Mouse (Mus musculus) CH12.LX (cell line): Measurements from ENCODE around the gene Gm20594. TPM values are rescaled to one million over a fixed set of nuclear protein-coding genes. Genes with fewer than 3 reads are reported as not detected.

Experiments
- DNase-seq: peaks from one replicate; pipeline ENCODE4 v3.0.0-alpha.2; 2013; ENCODE audit errors: extremely low read depth
- H3K27ac ChIP-seq: 2 replicates; pipeline ENCODE4 v1.5.1; 2012; ENCODE audit warnings: low read depth, mild to moderate bottlenecking, control low read depth, moderate library complexity; ENCODE audit not compliant: insufficient read depth
- H3K27me3 ChIP-seq: replicated peaks from 2 replicates; pipeline ENCODE3; 2012; ENCODE audit warnings: inconsistent platforms
- H3K36me3 ChIP-seq, 2 experiments: replicated peaks in 1 of 2; 2 replicates each; pipeline versions ENCODE3 to v1.6.1; 2012; ENCODE audit warnings: inconsistent platforms in 1 of 2, low read length in 1 of 2, mild to moderate bottlenecking in 1 of 2, mixed read lengths in 1 of 2, moderate library complexity in 1 of 2; ENCODE audit not compliant: control insufficient read depth in 1 of 2, insufficient read depth in 1 of 2
- H3K4me1 ChIP-seq, 2 experiments: 2 replicates each; pipeline ENCODE4 v1.6.1; 2012; ENCODE audit warnings: inconsistent platforms in 1 of 2, moderate library complexity in 1 of 2; ENCODE audit not compliant: insufficient read depth in 2 of 2, control insufficient read depth in 1 of 2
- H3K4me2 ChIP-seq: 2 replicates; pipeline ENCODE4 v1.6.1; 2012; ENCODE audit warnings: low read depth, mild to moderate bottlenecking, control low read depth; ENCODE audit not compliant: poor library complexity, insufficient read depth, severe bottlenecking
- H3K4me3 ChIP-seq, 3 experiments: fragments of 150-350 bp in 1 of 3; sonication (generic) in 1 of 3; replicated peaks in 1 of 3; 2 replicates each; pipeline versions ENCODE3 to v1.5.1; 2011 to 2012; ENCODE audit warnings: low read depth in 2 of 3, low read length in 2 of 3, mild to moderate bottlenecking in 2 of 3, moderate library complexity in 2 of 3, control low read depth in 1 of 3, improper control_type of control experiment in 1 of 3, inconsistent platforms in 1 of 3, mixed read lengths in 1 of 3; ENCODE audit not compliant: poor library complexity in 1 of 3
- H3K79me2 ChIP-seq: replicated peaks from 2 replicates; pipeline ENCODE4 v1.6.1; 2012; ENCODE audit warnings: mild to moderate bottlenecking, moderate library complexity; ENCODE audit not compliant: control insufficient read depth, poor library complexity, insufficient read depth, severe bottlenecking; ENCODE audit errors: extremely low read depth
- H3K9ac ChIP-seq: 2 replicates; pipeline ENCODE4 v1.6.1; 2012; ENCODE audit warnings: low read depth, mild to moderate bottlenecking, control low read depth, moderate library complexity; ENCODE audit not compliant: insufficient read depth
- H3K9me3 ChIP-seq: replicated peaks from 2 replicates; pipeline ENCODE3; 2012; ENCODE audit warnings: low read length, inconsistent platforms, mixed read lengths
- BHLHE40 ChIP-seq: IDR thresholded peaks from 2 replicates; pipeline ENCODE4 v1.6.1; 2011; ENCODE audit warnings: mild to moderate bottlenecking, low read depth, low read length, improper control_type of control experiment
- CHD1 ChIP-seq: IDR thresholded peaks from 2 replicates; pipeline ENCODE4 v1.6.1; 2012; ENCODE audit warnings: low read depth, low read length, improper control_type of control experiment, inconsistent platforms
- ELF1 ChIP-seq: IDR thresholded peaks from 2 replicates; pipeline ENCODE4 v1.6.1; 2014; ENCODE audit warnings: low read depth, mild to moderate bottlenecking, inconsistent platforms, low read length, improper control_type of control experiment
- EP300 ChIP-seq: IDR thresholded peaks from 2 replicates; pipeline ENCODE4 v1.6.1; 2011; ENCODE audit warnings: low read length, improper control_type of control experiment
- ETS1 ChIP-seq: conservative IDR thresholded peaks from 2 replicates; pipeline ENCODE4 v1.6.1; 2012; ENCODE audit warnings: low read depth, mild to moderate bottlenecking, inconsistent platforms, low read length, improper control_type of control experiment, moderate library complexity
- GABPA ChIP-seq: IDR thresholded peaks from 2 replicates; pipeline ENCODE4 v1.6.1; 2012; ENCODE audit warnings: low read depth, low read length, improper control_type of control experiment, inconsistent platforms; ENCODE audit not compliant: insufficient replicate concordance
- IRF4 ChIP-seq: IDR thresholded peaks from 2 replicates; pipeline ENCODE4 v1.6.1; 2014; ENCODE audit warnings: low read depth, mild to moderate bottlenecking, inconsistent platforms, low read length, improper control_type of control experiment
- JUND ChIP-seq: conservative IDR thresholded peaks from 2 replicates; pipeline ENCODE4 v1.6.1; 2011; ENCODE audit warnings: low read depth, low read length, improper control_type of control experiment
- MAFK ChIP-seq: IDR thresholded peaks from 2 replicates; pipeline ENCODE4 v1.6.1; 2011; ENCODE audit warnings: low read length, improper control_type of control experiment; ENCODE audit not compliant: insufficient replicate concordance
- MAX ChIP-seq: IDR thresholded peaks from 2 replicates; pipeline ENCODE4 v1.6.1; 2011; ENCODE audit warnings: low read length, improper control_type of control experiment
- MAZ ChIP-seq: IDR thresholded peaks from 2 replicates; pipeline ENCODE4 v1.6.1; 2012; ENCODE audit warnings: low read depth, mild to moderate bottlenecking, inconsistent platforms, low read length, improper control_type of control experiment, moderate library complexity
- MEF2A ChIP-seq: IDR thresholded peaks from 2 replicates; pipeline ENCODE4 v1.6.1; 2014; ENCODE audit warnings: low read depth, mild to moderate bottlenecking, inconsistent platforms, low read length, improper control_type of control experiment, borderline replicate concordance
- MXI1 ChIP-seq: IDR thresholded peaks from 2 replicates; pipeline ENCODE4 v1.6.1; 2011; ENCODE audit warnings: mild to moderate bottlenecking, low read depth, low read length, improper control_type of control experiment
- MYC ChIP-seq: IDR thresholded peaks from 2 replicates; pipeline ENCODE4 v1.6.1; 2011; ENCODE audit warnings: low read depth, mild to moderate bottlenecking, improper control_type of control experiment, low read length
- NRF1 ChIP-seq: IDR thresholded peaks from 2 replicates; pipeline ENCODE4 v1.6.1; 2014; ENCODE audit warnings: low read depth, mild to moderate bottlenecking, inconsistent platforms, low read length, improper control_type of control experiment, moderate library complexity
- PAX5 ChIP-seq: IDR thresholded peaks from 2 replicates; pipeline ENCODE4 v1.6.1; 2012; ENCODE audit warnings: low read length, inconsistent platforms, mixed read lengths
- POLR2A ChIP-seq: IDR thresholded peaks from 2 replicates; pipeline ENCODE4 v1.6.1; 2011; ENCODE audit warnings: low read depth, mild to moderate bottlenecking, improper control_type of control experiment, low read length
- POLR2AphosphoS2 ChIP-seq: IDR thresholded peaks from 2 replicates; pipeline ENCODE4 v1.6.1; 2011; ENCODE audit warnings: low read depth, low read length, improper control_type of control experiment
- RAD21 ChIP-seq: IDR thresholded peaks from 2 replicates; pipeline ENCODE4 v1.6.1; 2011; ENCODE audit warnings: low read depth, mild to moderate bottlenecking, low read length, improper control_type of control experiment, moderate library complexity
- SIN3A ChIP-seq: IDR thresholded peaks from 2 replicates; pipeline ENCODE4 v1.6.1; 2012; ENCODE audit warnings: low read length, improper control_type of control experiment, inconsistent platforms
- SMC3 ChIP-seq: IDR thresholded peaks from 2 replicates; pipeline ENCODE4 v1.6.1; 2011; ENCODE audit warnings: low read depth, low read length, improper control_type of control experiment
- TBP ChIP-seq: conservative IDR thresholded peaks from 2 replicates; pipeline ENCODE4 v1.6.1; 2011; ENCODE audit warnings: low read depth, low read length, improper control_type of control experiment
- TCF12 ChIP-seq: IDR thresholded peaks from 2 replicates; pipeline ENCODE4 v1.6.1; 2014; ENCODE audit warnings: low read depth, mild to moderate bottlenecking, inconsistent platforms, low read length, improper control_type of control experiment
- UBTF ChIP-seq: IDR thresholded peaks from 2 replicates; pipeline ENCODE4 v1.6.1; 2012; ENCODE audit warnings: low read depth, mild to moderate bottlenecking, inconsistent platforms, low read length, improper control_type of control experiment, moderate library complexity
- USF1 ChIP-seq: IDR thresholded peaks from 2 replicates; pipeline ENCODE4 v1.6.1; 2014; ENCODE audit warnings: low read depth, mild to moderate bottlenecking, inconsistent platforms, low read length, improper control_type of control experiment
- ZC3H11A ChIP-seq: IDR thresholded peaks from 2 replicates; pipeline ENCODE4 v1.6.1; 2012; ENCODE audit warnings: low read depth, mild to moderate bottlenecking, inconsistent platforms, low read length, improper control_type of control experiment
- ZKSCAN1 ChIP-seq: IDR thresholded peaks from 2 replicates; pipeline ENCODE4 v1.6.1; 2012; ENCODE audit warnings: low read depth, inconsistent platforms, low read length, improper control_type of control experiment, borderline replicate concordance
- ZMIZ1 ChIP-seq: IDR thresholded peaks from 2 replicates; pipeline ENCODE4 v1.6.1; 2012; ENCODE audit warnings: low read depth, mild to moderate bottlenecking, inconsistent platforms, low read length, improper control_type of control experiment
- ZNF384 ChIP-seq: IDR thresholded peaks from 2 replicates; pipeline ENCODE4 v1.6.1; 2012; ENCODE audit warnings: low read depth, low read length, improper control_type of control experiment, inconsistent platforms
- dilution Hi-C: fragments of 300-500 bp; cut with MboI; formaldehyde crosslinking; loops from 2 replicates; pipeline ENCODE4 v1.14.3; 2020; ENCODE audit warnings: low sequenced_read_pairs; ENCODE audit not compliant: extremely low pct_unique_long_range_greater_than_20kb, extremely low pct_ligation_motif_present
- in situ Hi-C: fragments of 300-500 bp; cut with MboI; formaldehyde crosslinking; loops from 3 replicates; pipeline ENCODE4 v1.14.3; 2019; ENCODE audit warnings: low sequenced_read_pairs, low pct_ligation_motif_present, low pct_unique_long_range_greater_than_20kb, mixed read lengths
- polyA plus RNA-seq: library from polyadenylated mRNA; unstranded; fragments of >175 nt; gene quantifications from 2 replicates; pipeline ENCODE4 v1.2.1, GENCODE M21; 2012; ENCODE audit warnings: low read depth; ENCODE audit not compliant: insufficient read length
- total RNA-seq, 2 experiments: library from RNA; depleted of rRNA; stranded (reverse); fragments of 300-350 nt in 1 of 2; fragments of >200 nt in 1 of 2; gene quantifications; 2 replicates each; pipeline ENCODE4 v1.2.3; 2012 to 2014

Gm20594 gene
- total RNA-seq (2012; rRNA removed): not detected in 2 replicates
- total RNA-seq (2014; rRNA removed): not detected in 2 replicates
- not detected in 2 replicates for polyA plus RNA-seq

GRCm38 (mm10) chr6:79817616-79818015 is at the start of gene Gm20594:
TSS of gene Gm20594 (plus strand) at chr6:79817916.
- Histone ChIP-seq H3K27me3 (no peaks in the 10 kb centered on the region), H3K27ac (no peak within 1 kb of the TSS), H3K4me2 (no peak within 1 kb of the TSS), H3K9me3 (peaks cover 23% of the 10 kb centered on the region), H3K4me1 (no peaks in the 10 kb centered on the region), H3K4me3 (no peak within 1 kb of the TSS), H3K9ac (no peak within 1 kb of the TSS), H3K36me3 (no peaks in the 10 kb centered on the region), H3K79me2 (no peaks in the 10 kb centered on the region)
- DNase-seq: no peak
- TF ChIP-seq RAD21 (no peak), ZNF384 (no peak), POLR2A (no peak), JUND (no peak), TBP (no peak), ZMIZ1 (no peak), MAZ (no peak), MEF2A (no peak), NRF1 (no peak), SMC3 (no peak), BHLHE40 (no peak), USF1 (no peak)
- dilution Hi-C loops: no loop called here
- in situ Hi-C loops: no loop called here

- Histone ChIP-seq H3K4me3 (no peak overlapping the region), H3K4me1 (no peaks in the 10 kb centered on the region), H3K9ac (no peak overlapping the region), H3K4me2 (no peak overlapping the region), H3K27ac (no peak overlapping the region), H3K9me3 (peaks cover 23% of the 10 kb centered on the region), H3K27me3 (no peaks in the 10 kb centered on the region), H3K79me2 (no peaks in the 10 kb centered on the region), H3K36me3 (no peaks in the 10 kb centered on the region)
- dilution Hi-C loops: no loop called here
- in situ Hi-C loops: no loop called here
- no peak for DNase-seq
- TF ChIP-seq SMC3 (no peak), MYC (no peak), CHD1 (no peak), MXI1 (no peak), ETS1 (no peak)
Observed at GRCm38 (mm10) chr6:79818114-79818513, 398 bp downstream of the Gm20594 start.

- Histone ChIP-seq H3K4me1 (no peaks in the 10 kb centered on the region), H3K36me3 (no peaks in the 10 kb centered on the region), H3K27ac (no peak overlapping the region), H3K9me3 (peaks cover 14% of the 10 kb centered on the region), H3K27me3 (no peaks in the 10 kb centered on the region), H3K4me3 (no peak overlapping the region), H3K9ac (no peak overlapping the region), H3K79me2 (no peaks in the 10 kb centered on the region), H3K4me2 (no peak overlapping the region)
- dilution Hi-C loops: no loop called here
- DNase-seq: no peak
- in situ Hi-C loops: no loop called here
- TF ChIP-seq POLR2AphosphoS2 (no peak), ZC3H11A (no peak), NRF1 (no peak), MAFK (no peak), MXI1 (no peak), SMC3 (no peak), UBTF (no peak), TCF12 (no peak), GABPA (no peak), PAX5 (no peak), MYC (no peak), SIN3A (no peak), ZKSCAN1 (no peak), MAX (no peak), ELF1 (no peak), EP300 (no peak), IRF4 (no peak)
Observed at GRCm38 (mm10) chr6:79833845-79834244, 16.1 kb downstream of the Gm20594 start.
